Mouse (Mus musculus): ENCODE measurements around the gene Scnn1b.
A peak's percentile ranks its signal among the peaks of the same experiment; 100 is the strongest.

The Scnn1b gene

DNA sequence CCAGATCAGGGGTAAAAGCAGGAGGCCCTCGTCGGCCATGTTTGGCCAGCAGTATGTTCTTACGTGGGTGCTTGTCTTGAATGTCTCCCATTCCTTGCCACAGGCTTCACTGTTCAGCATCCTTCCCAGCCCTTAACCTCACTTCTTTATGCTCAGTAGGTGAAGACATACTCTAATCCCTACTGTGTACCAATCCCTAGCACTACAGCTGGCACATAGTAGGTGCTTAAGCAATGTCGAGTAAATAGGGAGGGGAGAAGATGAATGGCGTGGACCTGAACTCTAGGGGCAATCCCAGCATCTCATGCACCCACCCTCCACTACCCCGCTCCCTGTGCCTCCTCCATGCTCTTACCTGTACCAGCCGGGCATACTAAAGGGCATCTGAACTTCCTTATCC is 59.5 kb downstream of the Scnn1b start:
- DNase-seq, result no peak

DNA sequence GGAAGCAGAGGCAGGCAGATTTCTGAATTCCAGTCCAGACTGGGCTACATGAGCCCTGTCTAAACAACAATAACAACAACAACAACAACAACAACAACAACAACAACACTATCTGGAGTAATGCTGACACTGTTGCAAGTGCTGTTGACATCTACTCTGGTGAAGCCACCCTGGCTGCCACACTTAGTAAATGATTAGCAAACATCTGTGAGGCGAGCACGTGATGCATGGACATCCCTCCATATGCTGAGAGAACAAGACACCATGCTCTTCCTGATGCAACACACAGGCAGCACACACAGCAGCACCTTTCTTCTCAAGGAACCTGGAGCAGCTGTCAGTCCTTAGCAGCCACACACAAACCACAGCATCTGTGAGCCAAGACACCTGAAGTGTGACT is 63.0 kb downstream of the Scnn1b start:
- no peak for DNase-seq

DNA sequence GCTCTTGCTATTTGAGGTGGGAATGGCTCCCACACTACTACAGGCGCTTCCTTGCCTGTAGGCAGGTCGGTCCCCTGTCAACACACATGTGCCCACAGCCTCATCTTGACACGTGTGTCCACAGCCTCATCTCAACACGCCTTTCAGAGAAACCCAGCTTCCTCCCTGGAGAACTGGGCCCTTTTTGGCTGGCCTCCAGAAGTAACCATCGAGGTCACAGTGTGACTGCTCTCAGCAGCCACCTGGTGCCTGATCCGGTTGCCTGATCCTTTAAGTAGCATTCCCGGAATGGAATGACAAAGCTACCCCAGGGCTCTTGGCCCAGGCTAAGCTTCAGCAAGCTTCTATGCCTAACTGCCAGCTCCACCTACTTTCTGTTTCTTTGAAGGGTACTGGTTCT is 66.4 kb downstream of the Scnn1b start:
- DNase-seq, result no peak

DNA sequence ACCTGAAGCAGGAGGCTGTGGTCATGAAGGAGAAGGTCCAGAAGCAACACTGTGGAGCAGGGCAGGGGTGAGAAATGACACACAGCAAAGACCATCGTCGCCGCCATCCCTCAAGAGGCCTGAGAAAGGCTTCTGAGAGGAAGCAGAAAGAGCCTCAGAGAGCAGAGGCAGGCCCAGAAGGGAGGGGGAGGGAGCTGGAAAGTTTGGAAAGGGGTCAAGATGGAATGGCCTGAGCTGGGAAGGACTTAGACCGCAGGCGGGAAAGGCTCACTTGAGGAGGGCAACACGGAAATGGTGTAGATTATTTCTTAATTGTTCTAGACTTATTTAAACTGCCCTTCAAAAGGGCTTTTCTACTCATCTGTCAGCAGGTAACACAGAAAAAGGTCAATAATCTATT is 68.8 kb downstream of the Scnn1b start:
- DNase-seq, result peak; percentile 42

DNA sequence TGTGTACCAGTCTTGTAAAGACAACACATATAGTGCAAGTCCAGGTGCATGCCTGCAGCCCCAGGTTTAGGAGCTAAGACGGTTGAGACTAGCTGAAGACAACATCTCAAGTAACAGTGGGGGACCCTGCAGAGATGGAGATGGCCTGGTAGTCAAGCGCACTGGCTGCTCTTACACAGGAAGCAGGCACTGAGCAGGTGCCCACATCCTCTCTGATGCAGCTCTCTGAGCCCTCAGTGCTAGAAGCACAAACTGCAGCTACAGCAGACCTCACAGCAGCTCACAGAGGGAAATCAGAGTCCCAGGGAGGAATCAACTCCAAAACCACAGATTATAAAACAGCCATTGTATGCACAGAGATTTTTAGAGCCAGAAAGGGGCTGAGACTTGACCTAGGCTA is 69.5 kb downstream of the Scnn1b start:
- no peak for DNase-seq

DNA sequence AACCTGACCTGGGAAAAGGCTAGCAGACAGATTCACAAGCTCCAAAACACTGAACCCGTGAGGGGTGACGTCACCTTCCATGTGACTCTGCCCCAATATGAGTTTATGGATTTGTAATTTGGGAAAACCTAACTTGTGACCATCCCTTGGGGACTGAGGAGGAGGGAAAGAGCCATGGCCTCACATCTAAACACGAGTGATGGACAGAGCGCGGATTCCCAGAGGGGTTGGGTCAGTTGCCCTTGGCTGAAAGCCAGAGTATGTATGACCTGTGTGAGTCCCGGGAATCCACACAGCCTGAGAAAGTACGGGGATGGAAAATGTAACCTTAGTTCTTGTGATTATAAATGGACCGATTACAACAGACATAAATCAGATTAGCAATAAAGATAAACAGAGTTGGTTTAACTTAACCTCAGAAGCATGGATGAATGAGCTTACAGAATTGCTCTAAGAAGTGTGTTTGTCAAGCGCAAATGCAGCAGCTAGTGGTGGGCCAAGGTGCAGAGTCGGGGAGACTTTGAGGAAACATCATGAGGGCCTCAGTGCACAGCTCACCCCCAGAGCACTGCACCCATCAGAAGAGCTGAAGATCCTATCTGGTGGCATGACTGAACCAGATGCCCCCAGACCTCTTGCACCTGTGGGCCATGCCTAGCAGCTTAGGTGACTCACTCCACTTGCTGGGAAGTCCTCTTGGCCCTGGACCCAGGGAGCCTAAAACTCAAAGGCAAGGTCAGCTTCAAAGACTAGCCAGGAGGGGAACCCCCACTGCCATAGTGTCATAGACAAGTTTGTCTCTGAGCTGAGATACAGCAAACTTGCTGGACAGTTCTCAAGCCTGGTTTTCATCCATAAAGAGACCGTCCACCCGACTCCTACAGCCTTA is 71.3 kb downstream of the Scnn1b start:
- DNase-seq, result no peak

DNA sequence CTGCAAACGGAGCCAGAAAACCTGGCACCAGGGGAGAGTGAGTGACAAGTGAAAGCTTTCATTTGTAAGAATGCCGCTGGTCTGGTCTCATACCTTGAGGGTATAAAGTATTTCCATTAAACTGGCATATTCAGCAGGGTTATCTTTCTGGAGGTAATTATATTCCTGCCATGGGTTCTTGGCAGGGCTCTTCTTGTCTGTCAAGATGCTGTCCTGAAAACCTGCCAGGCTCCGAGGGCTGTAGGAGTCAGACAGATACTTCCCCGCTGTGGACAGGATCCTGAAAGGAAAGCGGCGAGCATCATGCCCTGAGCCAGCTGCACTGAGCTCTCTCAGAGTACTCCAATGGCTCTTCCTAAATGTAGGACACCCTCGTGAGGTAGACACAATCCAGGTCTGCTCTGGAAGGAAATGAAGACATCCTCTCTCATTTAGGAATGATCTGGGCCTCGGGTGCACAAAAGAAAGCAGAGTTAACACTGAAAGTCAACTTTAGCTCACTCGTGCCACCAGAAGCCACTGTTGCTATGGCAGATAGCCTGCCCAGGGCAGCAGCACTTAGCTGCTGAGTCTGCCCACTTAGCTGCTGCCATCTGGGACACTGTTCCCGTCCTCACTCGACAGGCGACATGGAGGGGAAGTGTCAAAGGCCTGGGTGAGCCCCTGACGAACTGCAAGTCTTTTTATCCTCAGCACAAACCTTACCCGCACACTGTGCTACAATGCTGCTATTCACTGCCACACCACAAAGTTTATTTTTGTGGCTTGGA is 72.2 kb downstream of the Scnn1b start:
- no peak for DNase-seq

DNA sequence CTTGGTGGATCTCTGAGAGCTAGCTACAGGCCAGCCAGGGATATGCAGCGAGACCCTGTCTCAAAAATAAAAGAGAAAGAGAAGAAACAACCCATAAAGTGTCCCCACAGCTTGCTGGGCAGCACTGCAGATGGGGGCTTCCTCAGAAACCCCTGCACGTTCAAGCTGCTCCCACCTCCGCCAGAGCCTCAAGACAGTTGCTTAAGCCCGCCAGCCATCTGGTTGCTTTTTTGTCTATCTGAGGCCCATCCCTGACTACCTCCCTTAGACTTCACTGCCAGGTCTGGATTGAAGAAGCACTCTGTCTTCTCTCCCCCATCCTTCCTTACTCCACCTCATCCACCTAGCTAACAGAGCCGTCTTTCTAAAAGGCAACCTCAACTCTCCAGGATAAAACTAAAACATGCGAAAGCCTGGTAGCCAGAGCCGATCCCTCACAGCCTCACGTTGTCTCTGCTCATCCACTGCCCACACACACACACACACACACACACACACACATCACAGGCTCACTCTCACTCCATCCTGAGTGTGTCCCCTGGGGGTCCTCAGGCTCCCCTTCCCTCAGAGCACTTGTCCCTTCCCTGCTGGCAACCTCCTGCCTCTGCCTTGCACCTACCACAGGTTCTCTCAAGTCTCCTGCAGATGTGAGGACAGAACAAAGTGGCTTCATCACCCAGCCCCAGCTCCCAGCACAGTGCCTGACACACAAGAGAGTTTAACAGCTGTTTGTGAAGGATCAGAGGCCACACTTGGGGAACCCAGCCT is 73.5 kb downstream of the Scnn1b start:
- no peak for DNase-seq

DNA sequence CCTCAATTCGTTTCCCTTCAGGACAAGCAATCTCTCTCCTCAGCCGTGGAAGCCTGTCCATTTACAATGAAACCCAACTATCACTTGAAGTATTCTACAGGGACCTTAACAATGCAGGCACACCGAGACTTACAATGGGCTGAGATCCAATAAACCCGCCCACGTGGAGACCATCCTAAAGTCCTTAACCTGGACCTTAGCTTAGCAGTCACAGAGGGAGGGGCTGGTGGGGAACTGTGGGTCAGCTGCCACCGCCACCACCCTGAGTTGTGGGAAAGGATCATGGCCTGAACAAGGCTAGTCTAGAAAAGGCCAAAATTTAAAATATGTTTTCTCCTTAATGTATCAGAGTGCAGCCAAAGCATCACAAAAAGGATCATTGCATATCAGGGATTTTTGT is 74.4 kb downstream of the Scnn1b start:
- no peak for DNase-seq

DNA sequence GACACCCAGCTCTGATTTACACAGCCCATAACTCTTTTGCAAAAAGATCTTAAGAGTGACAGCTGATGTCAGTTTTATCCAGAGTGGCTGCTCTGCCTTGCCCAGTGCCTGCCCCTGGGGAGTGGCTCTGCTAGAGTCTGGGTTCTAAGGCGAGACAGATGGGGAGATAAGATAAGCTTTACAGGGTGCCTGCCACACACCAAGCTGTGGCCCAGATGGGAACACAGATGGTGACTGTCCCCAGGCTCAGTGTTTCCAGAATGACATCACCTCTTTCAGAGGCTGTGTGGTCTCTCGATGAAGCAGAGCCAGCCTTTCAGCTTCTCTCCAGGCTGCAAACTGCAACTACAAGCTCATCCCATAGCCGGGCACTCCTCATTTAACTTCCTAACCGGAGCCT is 74.9 kb downstream of the Scnn1b start:
- no peak for DNase-seq

DNA sequence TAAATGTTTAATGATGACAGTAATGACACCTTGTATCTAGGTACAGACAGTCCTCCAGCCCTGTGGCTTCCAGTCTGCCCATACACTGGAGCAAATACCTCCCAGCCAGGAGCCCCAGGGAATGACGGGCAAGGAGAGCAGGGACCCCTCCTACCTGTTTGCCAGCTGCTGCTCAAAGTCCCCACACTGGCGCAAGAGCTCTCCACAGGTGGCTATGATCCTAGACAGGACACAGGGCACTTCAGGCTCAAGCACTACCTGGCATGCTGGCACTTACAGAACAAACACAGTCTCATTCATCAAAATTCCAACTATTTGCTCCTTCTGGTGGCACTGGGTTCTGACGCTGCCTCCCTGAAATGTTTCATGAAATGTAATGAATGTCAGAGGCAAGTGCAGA is 76.2 kb downstream of the Scnn1b start:
- peak; percentile 64 for DNase-seq

DNA sequence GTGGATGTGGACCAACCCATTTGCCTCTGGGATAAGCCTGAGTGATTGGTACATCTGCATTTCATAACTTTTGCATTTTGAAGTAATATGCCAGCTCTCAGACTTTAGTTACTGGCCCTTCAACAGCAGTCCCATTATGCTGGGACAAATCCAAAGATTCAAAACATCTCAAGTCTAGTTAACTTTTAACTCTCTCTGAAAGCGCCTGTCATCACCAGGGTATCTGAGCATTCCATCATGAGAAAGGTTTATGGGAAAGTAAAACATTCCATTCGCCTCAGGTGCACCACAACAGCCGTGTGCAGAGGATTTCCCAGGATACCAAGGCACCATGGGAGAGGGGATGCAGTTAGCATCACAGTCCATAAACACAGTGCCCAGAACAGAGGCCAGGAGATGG is 76.8 kb downstream of the Scnn1b start:
- DNase-seq, result no peak

DNA sequence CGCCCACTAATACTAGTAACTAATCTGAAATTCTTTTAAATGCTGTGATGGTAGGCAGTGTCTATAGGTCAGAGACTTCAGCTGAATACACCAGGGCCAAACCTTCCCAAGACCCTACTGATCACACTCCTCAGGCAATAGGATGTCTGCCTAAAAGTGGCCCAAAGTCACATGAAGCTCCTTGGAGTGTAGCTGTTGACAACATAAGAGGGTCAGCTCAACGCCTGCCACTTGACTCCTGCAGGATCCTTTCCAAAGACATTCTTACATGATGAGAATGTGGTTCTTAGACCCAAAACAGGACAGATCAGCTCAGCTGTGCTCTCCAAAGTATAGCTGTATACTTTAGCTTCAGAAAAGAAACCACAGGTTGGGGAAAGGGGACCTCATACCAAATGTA is 77.5 kb downstream of the Scnn1b start:
- peak; percentile 35 for DNase-seq

DNA sequence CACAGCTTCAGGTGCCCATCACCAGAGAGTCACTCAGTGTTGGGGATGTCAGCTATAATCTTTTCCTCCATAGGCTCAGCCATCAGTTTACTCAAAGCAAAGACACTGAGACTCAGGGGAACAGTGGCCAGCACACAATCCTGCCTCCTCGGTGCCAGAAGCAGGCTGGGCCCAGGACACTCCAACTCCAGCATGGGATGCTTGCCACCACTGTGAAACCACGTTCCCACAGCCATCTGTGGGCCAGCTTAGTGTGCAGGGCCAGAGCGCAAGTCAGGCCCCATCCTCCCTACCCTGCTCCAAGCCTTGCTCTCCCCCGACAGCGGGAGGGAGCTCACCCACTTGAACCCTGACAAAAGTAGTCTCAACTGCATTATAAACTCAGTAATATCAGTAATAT is 81.4 kb downstream of the Scnn1b start:
- no peak for DNase-seq

DNA sequence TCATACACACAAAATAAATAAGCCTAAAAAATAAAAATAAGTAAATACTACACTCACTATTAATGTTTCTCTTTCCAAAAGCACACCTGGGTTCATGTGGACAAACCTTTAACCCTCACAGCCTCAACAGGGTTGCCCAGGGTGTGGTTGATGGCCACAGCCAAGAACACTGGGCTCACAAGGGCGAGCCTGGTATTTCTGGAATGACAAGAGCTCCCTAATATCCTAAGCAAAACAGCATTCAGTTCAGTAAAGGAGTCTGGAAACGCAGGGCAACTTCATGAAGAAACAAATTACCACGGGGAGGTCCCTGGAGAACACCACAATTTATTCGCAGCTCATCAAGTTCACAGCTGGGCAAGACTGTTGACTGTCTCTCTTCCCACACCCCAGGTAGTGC is 82.7 kb downstream of the Scnn1b start:
- DNase-seq, result peak; percentile 59

DNA sequence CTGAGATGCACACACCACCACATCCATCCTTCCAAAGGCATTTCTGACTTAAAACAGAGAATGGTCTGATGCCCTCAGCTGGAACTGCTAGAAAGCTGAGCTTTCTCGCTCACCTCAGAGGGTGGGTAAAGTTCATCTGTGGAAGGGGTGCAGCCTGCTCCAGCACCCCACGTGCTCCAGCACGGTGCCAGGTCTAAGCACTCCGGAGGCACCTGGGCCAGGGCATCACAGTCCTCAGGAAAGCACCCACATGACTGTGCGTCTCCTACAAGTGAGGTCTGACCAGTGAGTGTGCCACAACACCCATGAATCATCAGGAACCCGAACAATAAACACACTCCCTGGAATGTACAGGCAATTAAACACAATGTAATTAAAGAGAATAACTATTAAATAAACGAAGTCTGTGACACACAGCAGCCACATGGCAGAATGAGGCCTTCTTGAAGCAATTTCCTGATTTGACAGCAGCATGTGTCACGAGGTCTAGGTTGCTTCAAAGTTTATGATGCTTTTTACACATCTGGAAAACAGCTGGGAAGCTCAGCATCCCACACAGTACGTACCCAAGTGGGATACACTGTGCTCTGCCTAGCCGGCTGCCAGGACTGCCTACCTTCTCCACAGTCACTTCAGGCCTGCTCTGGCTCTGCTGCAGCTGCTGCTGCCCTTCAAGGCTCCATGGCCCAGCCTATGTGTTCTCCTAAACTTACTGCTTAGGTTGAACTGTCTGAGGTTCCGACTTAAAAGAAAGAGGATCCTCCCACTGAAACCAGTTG is 90.2 kb downstream of the Scnn1b start:
- DNase-seq, result no peak

DNA sequence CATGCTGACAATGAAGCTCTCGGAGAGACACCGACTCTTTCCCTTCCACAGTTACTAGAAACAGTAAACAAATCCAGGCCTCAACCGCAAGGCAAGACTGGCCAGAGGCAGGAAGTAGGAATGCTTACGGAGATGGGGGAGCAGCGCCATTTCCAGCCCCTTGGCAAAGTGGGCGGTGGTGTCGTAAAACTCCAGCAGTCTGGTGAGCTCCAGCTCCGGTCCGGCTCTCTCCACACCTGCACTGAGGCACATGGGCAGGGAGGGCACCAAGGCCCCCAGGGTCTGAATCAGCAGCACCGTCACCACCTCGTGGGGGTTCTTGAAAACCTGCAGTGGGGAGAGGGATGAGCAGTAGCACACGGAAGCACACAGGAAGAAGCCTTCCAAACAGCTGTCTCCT is 91.0 kb downstream of the Scnn1b start:
- DNase-seq, result no peak

DNA sequence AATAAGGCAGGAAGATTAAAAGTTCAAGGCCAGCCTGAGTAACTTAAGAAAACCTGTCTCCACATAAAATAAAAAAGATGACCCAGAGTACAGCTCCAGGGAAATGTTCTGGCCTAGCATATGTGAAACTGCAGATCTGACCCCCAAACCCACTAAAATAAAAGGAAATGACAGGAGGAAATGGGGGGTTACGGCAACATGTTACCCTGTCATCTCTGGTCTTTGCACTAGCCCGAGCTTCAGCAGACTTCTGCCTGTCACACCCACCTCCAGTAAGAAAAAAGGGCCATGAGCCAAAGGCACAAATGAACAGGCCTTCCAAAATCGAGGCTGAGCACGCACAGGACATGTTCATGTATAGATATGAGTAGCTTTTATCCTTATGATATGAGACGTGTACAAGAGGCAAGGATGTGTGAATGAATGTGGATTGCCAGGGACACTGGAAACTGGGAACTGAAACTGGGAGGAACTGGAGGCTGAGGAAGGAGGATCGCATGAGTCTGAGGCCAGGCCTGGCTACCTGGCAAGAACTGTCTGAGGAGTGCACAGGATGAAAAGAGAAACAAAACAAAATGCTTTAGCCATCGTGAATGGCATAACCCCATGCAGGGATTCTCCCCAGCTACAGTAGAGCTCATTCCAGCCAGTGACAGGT is 97.2 kb downstream of the Scnn1b start:
- DNase-seq, result no peak

DNA sequence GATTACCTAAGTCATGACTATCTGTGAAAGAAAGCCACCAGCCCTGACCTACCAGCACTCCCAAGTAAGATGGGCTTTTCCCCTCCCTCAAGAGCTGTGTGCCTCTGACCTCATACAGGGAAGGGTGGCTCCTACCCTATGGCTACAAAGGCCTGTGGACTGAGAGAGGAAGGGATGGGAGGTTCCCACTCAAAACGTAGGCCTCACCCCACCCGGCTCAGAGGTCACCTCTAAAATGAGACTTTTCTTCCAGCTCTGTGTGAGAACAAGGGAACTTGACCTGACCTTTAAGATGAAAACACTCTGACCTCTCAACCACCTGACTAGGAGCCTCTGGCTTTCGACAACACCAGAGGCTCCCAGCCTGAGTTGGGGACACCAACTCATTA is 97.7 kb downstream of the Scnn1b start:
- no peak for DNase-seq

DNA sequence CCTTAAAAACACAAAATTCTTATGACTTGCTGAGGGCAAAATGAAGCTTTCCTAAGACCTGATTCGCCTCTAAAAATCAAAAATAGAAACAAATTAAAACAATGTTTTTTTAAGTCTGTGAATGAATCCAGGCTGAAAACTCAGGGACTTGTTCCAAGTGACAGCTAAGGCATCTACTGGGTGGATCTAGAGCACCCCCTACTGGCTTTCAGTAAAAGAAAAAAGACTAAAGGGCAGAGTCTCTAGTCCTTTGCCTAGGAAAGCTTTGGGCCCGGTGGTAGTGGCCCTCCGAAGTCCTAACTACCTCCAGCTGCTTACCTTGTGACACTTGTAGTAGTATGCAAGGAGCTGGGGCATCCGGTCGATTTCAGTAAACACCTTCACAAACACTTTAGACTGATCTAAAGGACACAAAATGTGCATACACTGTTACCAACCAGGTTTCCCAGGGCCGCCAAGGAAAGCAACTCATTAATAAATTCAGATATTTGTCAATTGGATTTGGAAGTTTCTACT is 99.1 kb downstream of the Scnn1b start:
- peak; percentile 64 for DNase-seq

DNA sequence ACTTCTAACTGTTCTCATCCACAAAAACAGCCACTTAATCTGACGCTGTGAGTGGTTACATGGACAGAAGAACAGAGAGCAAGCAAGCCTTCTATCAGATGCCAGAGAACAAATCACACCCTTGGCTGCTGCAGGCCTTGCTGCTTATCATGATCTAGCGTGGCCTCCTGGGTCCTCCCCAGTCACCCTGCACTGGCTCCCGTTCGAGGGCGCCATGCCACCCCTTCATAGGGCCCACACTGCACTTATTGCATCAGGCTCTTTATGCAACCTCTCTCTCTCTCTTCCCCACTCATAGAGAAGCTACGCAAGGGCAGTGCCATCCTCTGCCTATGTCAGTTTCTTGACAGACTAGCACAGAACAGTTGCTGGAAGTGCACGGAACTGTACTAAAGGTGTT is 101.3 kb downstream of the Scnn1b start:
- DNase-seq, result no peak
